Mouse (Mus musculus) neural tube, postnatal 0 days (tissue): ENCODE results near the gene Zmat5. TPM values are rescaled to one million over a fixed set of nuclear protein-coding genes. Genes with fewer than 3 reads are reported as not detected.

Experiments used
- polyA plus RNA-seq: library from polyadenylated mRNA; unstranded; fragments of >200 nt; fragmentation: Nextera tagmentation; extraction: Ambion mirVana; gene quantifications from 2 replicates; pipeline ENCODE4 v1.2.1, GENCODE M21; 2015

The Zmat5 gene
- polyA plus RNA-seq: 58.3 and 60.3 TPM in 2 replicates

GRCm38 (mm10) chr11:4704072-4704964 lies at the start of gene Zmat5, which contains the start of gene Uqcr10:
Gene Zmat5, plus strand, starts transcription at chr11:4704678.
Gene Uqcr10, minus strand, starts transcription at chr11:4704342.

GRCm38 (mm10) chr11:4746733-4747132 lies 42.3 kb downstream of the Zmat5 start, which contains the start of gene Cabp7:
Gene Cabp7, minus strand, starts transcription at chr11:4746778.

Other genes starting within 250 kb of the Zmat5 start
- 19.9 and 22.5 TPM in 2 replicates for gene Mtmr3, start 109.8 kb upstream of the Zmat5 start, polyA plus RNA-seq
- gene Gm11032, start 84.6 kb upstream of the Zmat5 start, polyA plus RNA-seq: not detected in 2 replicates
- 15.1 and 16.0 TPM in 2 replicates for gene Ascc2, start 66.9 kb upstream of the Zmat5 start, polyA plus RNA-seq
- 1,112 and 1,229 TPM in 2 replicates for gene Uqcr10, start 336 bp upstream of the Zmat5 start, polyA plus RNA-seq
- gene Cabp7, start 42.1 kb downstream of the Zmat5 start, polyA plus RNA-seq: 12.4 and 13.4 TPM in 2 replicates
- gene Nf2, start 144.9 kb downstream of the Zmat5 start, polyA plus RNA-seq: 43.5 and 44.8 TPM in 2 replicates
- 110 and 116 TPM in 2 replicates for gene Nipsnap1, start 169.3 kb downstream of the Zmat5 start, polyA plus RNA-seq
- gene Thoc5, start 190.6 kb downstream of the Zmat5 start, polyA plus RNA-seq: 31.0 and 32.6 TPM in 2 replicates
- gene Nefh, start 243.4 kb downstream of the Zmat5 start, polyA plus RNA-seq: 59.7 and 69.0 TPM in 2 replicates